Mouse (Mus musculus) myocyte (in vitro differentiated cells): ENCODE data around the gene Trpv4.

ENCODE experiments used
- MYOG ChIP-seq, 3 experiments: IDR thresholded peaks; one replicate each; pipeline ENCODE4 v1.6.1; 2011; ENCODE audit warnings: control low read depth in 2 of 3, low read depth in 2 of 3, mild to moderate bottlenecking in 2 of 3; ENCODE audit not compliant: insufficient read length in 2 of 3, control insufficient read depth in 1 of 3, insufficient read depth in 1 of 3
- POLR2A ChIP-seq: IDR thresholded peaks from one replicate; pipeline ENCODE4 v1.6.1; 2011; ENCODE audit warnings: low read depth, mild to moderate bottlenecking, control low read depth, moderate library complexity; ENCODE audit not compliant: insufficient read length
- TCF12 ChIP-seq: IDR thresholded peaks from one replicate; pipeline ENCODE4 v1.6.1; 2011; ENCODE audit warnings: mild to moderate bottlenecking, control low read depth; ENCODE audit not compliant: poor library complexity, insufficient read depth, severe bottlenecking

- TF ChIP-seq TCF12 (no peak), POLR2A (no peak), MYOG (IDR thresholded peaks at IDR 0.05; ENCODE audit: control insufficient read depth in 1 of 3, insufficient read depth in 1 of 3, insufficient read length in 2 of 3, low read depth in 2 of 3) (no peak)
Measured at GRCm38 (mm10) chr5:114656305-114656704, 1.9 kb downstream of the Trpv4 start.
